Mouse (Mus musculus) testis, adult 2 months (tissue): ENCODE measurements around the gene Zfp92.

Experiments
- CTCF ChIP-seq: fragments of 200-500 bp; IDR thresholded peaks from 2 replicates; pipeline ENCODE4 v1.5.1; 2012; ENCODE audit warnings: low read depth, mild to moderate bottlenecking, inconsistent platforms, low read length, moderate library complexity; ENCODE audit not compliant: control insufficient read depth, insufficient read depth, insufficient replicate concordance
- POLR2A ChIP-seq: fragments of 200-500 bp; IDR thresholded peaks from 2 replicates; pipeline ENCODE4 v1.6.1; 2012; ENCODE audit warnings: low read depth, mild to moderate bottlenecking, inconsistent platforms, low read length, moderate library complexity; ENCODE audit not compliant: control insufficient read depth

DNA sequence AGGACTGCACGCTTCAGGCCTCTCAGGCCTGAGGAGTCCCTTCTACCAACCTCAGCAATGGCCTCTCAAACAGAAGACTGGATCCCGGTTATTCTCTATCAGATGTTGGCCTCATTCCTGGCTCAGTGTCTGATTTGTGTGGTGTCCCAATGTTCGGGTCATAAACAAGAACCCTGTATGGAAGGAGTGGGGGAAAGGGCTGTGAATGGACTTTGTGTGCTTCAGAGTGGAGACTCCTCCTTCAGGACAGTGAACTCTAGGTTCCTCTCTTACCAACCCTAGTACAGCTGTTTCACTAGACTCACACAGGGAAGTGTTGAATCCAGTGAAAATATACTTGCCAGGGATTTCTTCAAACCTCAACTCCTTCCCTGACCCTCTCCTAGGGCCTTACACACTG, 57.4 kb downstream of the Zfp92 start:
- TF ChIP-seq CTCF (no peak), POLR2A (no peak)
